13 mouse cellular contexts compared by ENCODE assay signal in the genomic region with DNA sequence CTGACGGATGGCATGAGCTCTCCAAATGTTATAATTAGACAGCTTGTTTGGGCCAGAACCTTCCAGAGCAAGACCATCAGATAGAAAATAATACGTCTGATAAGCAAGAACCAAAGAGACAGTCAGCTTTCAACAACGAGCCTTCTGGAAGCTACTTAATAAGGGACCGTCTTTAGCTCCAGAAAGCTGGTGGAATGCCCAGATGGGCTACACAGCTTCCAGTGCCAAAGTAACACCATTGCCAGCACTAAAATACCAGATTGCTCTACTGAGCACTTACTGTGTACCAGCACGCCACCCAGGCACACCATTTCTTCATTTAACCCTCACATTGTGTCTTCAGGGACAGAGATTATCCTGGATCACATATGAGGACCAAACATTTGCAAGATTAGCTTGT.
DNase-seq lines count a peak whose midpoint lies in the region; ATAC-seq lines count a peak whose summit lies in the region.
"Had no signal": no experiment of that assay in that cellular context is flagged by ENCODE, and none has a peak within 500 bp of the region (broad histone marks: within the 10 kb centered on the region; RNA-seq: fewer than 3 reads in every experiment).

No protein-coding gene starts in this region.

- peak; percentile 34 to 49 for DNase-seq in heart, adult 18-20 months
- DNase-seq in heart, adult 8-10 months (ENCODE audit: low spot score) = no peak
- peak; percentile 48 for DNase-seq in cerebellum, adult 11 months
- peak; percentile 77 to 79 for DNase-seq in cerebellum, postnatal 10 days
- DNase-seq in layer of hippocampus, postnatal 10 days (ENCODE audit: low spot score in 2 of 2) = peak; percentile 28 to 50
- DNase-seq in gastrocnemius, adult 18-20 months (ENCODE audit: low spot score) = no peak
- DNase-seq in yolk sac, embryonic 10.5 days (ENCODE audit: low spot score) = no peak
- DNase-seq: adrenal gland, adult 8-10 months; kidney, adult 11 months; kidney, postnatal 14 days; lung, postnatal 4 days; midbrain, embryonic 14.5 days had no signal

- ATAC-seq in activated CD4-positive, CD25-positive, alpha-beta regulatory T cell, adult 4 months = no peak

Comparison
In these comparisons a context has a peak if more than half of its experiments do, and no peak if none do; other contexts are left out.
1. DNase-seq: peak in heart, adult 18-20 months (2 of 2), cerebellum, adult 11 months (single experiment), cerebellum, postnatal 10 days (2 of 2) and layer of hippocampus, postnatal 10 days (2 of 2); none in heart, adult 8-10 months (single experiment), gastrocnemius, adult 18-20 months (single experiment) and yolk sac, embryonic 10.5 days (single experiment).